Mouse (Mus musculus): Measurements from ENCODE around the gene Ankdd1b. TPM values are rescaled to one million over a fixed set of nuclear protein-coding genes. Genes with fewer than 3 reads are reported as not detected.

Ankdd1b gene
- 0.21 TPM in 1 of 2 replicates, not detected in the other for polyA plus RNA-seq (2016; fragmentation: Nextera tagmentation; extraction: Ambion mirVana)

- 94% methylated on average over 14 of the region's 14 CpGs for WGBS
- no peak for ATAC-seq (ENCODE audit: low FRiP score)
- H3K36me3 ChIP-seq, result no peaks in the 10 kb centered on the region
These were observed at the start of gene Ankdd1b for GRCm38 (mm10) chr13:96470957-96471356. TSS of gene Ankdd1b (minus strand) at chr13:96471198.

GRCm38 (mm10) chr13:96517335-96517734, 46.3 kb upstream of the Ankdd1b start:
- no peaks in the 10 kb centered on the region for H3K4me1 ChIP-seq
- 94% methylated on average over 2 of the region's 2 CpGs for WGBS
- no peaks in the 10 kb centered on the region for H3K27me3 ChIP-seq
- no peak overlapping the region for H3K27ac ChIP-seq
- H3K9me3 ChIP-seq (replicated peaks), result no peaks in the 10 kb centered on the region
- ATAC-seq (ENCODE audit: low FRiP score), result no peak
- no peak overlapping the region for H3K9ac ChIP-seq
- H3K4me2 ChIP-seq (replicated peaks), result no peak overlapping the region
- no peaks in the 10 kb centered on the region for H3K36me3 ChIP-seq
- no peak overlapping the region for H3K4me3 ChIP-seq

More at GRCm38 (mm10) chr13:96470957-96471356, at the start of gene Ankdd1b:
- Histone ChIP-seq H3K4me3 (no peak within 1 kb of the TSS), H3K9me3 (replicated peaks) (no peaks in the 10 kb centered on the region), H3K9ac (no peak within 1 kb of the TSS), H3K4me1 (no peaks in the 10 kb centered on the region), H3K27me3 (no peaks in the 10 kb centered on the region), H3K4me2 (replicated peaks) (no peak within 1 kb of the TSS), H3K27ac (no peak within 1 kb of the TSS)

- H3K27me3 ChIP-seq, result no peaks in the 10 kb centered on the region
- WGBS, result 96% methylated on average over 9 of the region's 9 CpGs
- H3K4me3 ChIP-seq, result no peak overlapping the region
- H3K4me1 ChIP-seq, result no peaks in the 10 kb centered on the region
- H3K9ac ChIP-seq, result no peak overlapping the region
- no peak overlapping the region for H3K4me2 ChIP-seq (replicated peaks)
- no peak overlapping the region for H3K27ac ChIP-seq
- H3K9me3 ChIP-seq (replicated peaks), result no peaks in the 10 kb centered on the region
- no peaks in the 10 kb centered on the region for H3K36me3 ChIP-seq
- no peak for ATAC-seq (ENCODE audit: low FRiP score)
These were observed 45.3 kb upstream of the Ankdd1b start for GRCm38 (mm10) chr13:96516249-96516648.

GRCm38 (mm10) chr13:96514154-96514942, 43.4 kb upstream of the Ankdd1b start:
- Histone ChIP-seq H3K27ac (no peak overlapping the region), H3K4me2 (replicated peaks) (no peak overlapping the region), H3K4me1 (no peaks in the 10 kb centered on the region), H3K36me3 (no peaks in the 10 kb centered on the region), H3K9me3 (replicated peaks) (no peaks in the 10 kb centered on the region), H3K27me3 (no peaks in the 10 kb centered on the region), H3K9ac (no peak overlapping the region), H3K4me3 (no peak overlapping the region)
- ATAC-seq (ENCODE audit: low FRiP score), result no peak
- WGBS, result 93% methylated on average over 5 of the region's 5 CpGs

- Histone ChIP-seq H3K36me3 (no peaks in the 10 kb centered on the region), H3K9ac (no peak overlapping the region), H3K27me3 (no peaks in the 10 kb centered on the region), H3K4me1 (no peaks in the 10 kb centered on the region), H3K27ac (no peak overlapping the region), H3K9me3 (replicated peaks) (no peaks in the 10 kb centered on the region), H3K4me3 (no peak overlapping the region), H3K4me2 (replicated peaks) (no peak overlapping the region)
- WGBS, result 77% methylated on average over 5 of the region's 5 CpGs
- ATAC-seq (ENCODE audit: low FRiP score), result no peak
These were observed 40.9 kb upstream of the Ankdd1b start for GRCm38 (mm10) chr13:96511893-96512292.

GRCm38 (mm10) chr13:96511262-96511661, 40.3 kb upstream of the Ankdd1b start:
- Histone ChIP-seq H3K9ac (no peak overlapping the region), H3K36me3 (no peaks in the 10 kb centered on the region), H3K9me3 (replicated peaks) (no peaks in the 10 kb centered on the region), H3K27me3 (no peaks in the 10 kb centered on the region), H3K4me1 (no peaks in the 10 kb centered on the region), H3K4me3 (no peak overlapping the region), H3K27ac (no peak overlapping the region), H3K4me2 (replicated peaks) (no peak overlapping the region)
- WGBS, result 86% methylated on average over 1 of the region's 1 CpGs
- no peak for ATAC-seq (ENCODE audit: low FRiP score)

- Histone ChIP-seq H3K9ac (no peak overlapping the region), H3K9me3 (replicated peaks) (no peaks in the 10 kb centered on the region), H3K4me2 (replicated peaks) (no peak overlapping the region), H3K4me3 (no peak overlapping the region), H3K36me3 (no peaks in the 10 kb centered on the region), H3K27me3 (no peaks in the 10 kb centered on the region), H3K4me1 (no peaks in the 10 kb centered on the region), H3K27ac (no peak overlapping the region)
- ATAC-seq (ENCODE audit: low FRiP score), result no peak
- WGBS, result 88% methylated on average over 13 of the region's 13 CpGs
These were observed 39.6 kb upstream of the Ankdd1b start for GRCm38 (mm10) chr13:96510635-96511034.

GRCm38 (mm10) chr13:96507541-96507940, 36.5 kb upstream of the Ankdd1b start:
- no peak for ATAC-seq (ENCODE audit: low FRiP score)
- Histone ChIP-seq H3K4me2 (replicated peaks) (no peak overlapping the region), H3K27me3 (no peaks in the 10 kb centered on the region), H3K27ac (no peak overlapping the region), H3K36me3 (no peaks in the 10 kb centered on the region), H3K9ac (no peak overlapping the region), H3K9me3 (replicated peaks) (no peaks in the 10 kb centered on the region), H3K4me3 (no peak overlapping the region), H3K4me1 (no peaks in the 10 kb centered on the region)
- whole genome bisulfite sequencing, result 93% methylated on average over 4 of the region's 4 CpGs

GRCm38 (mm10) chr13:96506313-96506712, 35.3 kb upstream of the Ankdd1b start:
- WGBS, result 89% methylated on average over 6 of the region's 6 CpGs

GRCm38 (mm10) chr13:96505661-96506060, 34.7 kb upstream of the Ankdd1b start:
- Histone ChIP-seq H3K9ac (no peak overlapping the region), H3K27me3 (no peaks in the 10 kb centered on the region), H3K4me2 (replicated peaks) (no peak overlapping the region), H3K4me3 (no peak overlapping the region), H3K9me3 (replicated peaks) (no peaks in the 10 kb centered on the region), H3K4me1 (no peaks in the 10 kb centered on the region), H3K27ac (no peak overlapping the region), H3K36me3 (no peaks in the 10 kb centered on the region)
- 83% methylated on average over 4 of the region's 4 CpGs for WGBS
- no peak for ATAC-seq (ENCODE audit: low FRiP score)

More at GRCm38 (mm10) chr13:96506313-96506712, 35.3 kb upstream of the Ankdd1b start:
- Histone ChIP-seq H3K9me3 (replicated peaks) (no peaks in the 10 kb centered on the region), H3K9ac (no peak overlapping the region), H3K27me3 (no peaks in the 10 kb centered on the region), H3K4me2 (replicated peaks) (no peak overlapping the region), H3K36me3 (no peaks in the 10 kb centered on the region), H3K4me1 (no peaks in the 10 kb centered on the region), H3K27ac (no peak overlapping the region), H3K4me3 (no peak overlapping the region)
- no peak for ATAC-seq (ENCODE audit: low FRiP score)

GRCm38 (mm10) chr13:96499891-96500290, 28.9 kb upstream of the Ankdd1b start:
- Histone ChIP-seq H3K9me3 (replicated peaks) (no peaks in the 10 kb centered on the region), H3K27ac (no peak overlapping the region), H3K36me3 (no peaks in the 10 kb centered on the region), H3K4me2 (replicated peaks) (no peak overlapping the region), H3K9ac (no peak overlapping the region), H3K27me3 (no peaks in the 10 kb centered on the region), H3K4me3 (no peak overlapping the region), H3K4me1 (no peaks in the 10 kb centered on the region)
- WGBS, result 76% methylated on average over 2 of the region's 2 CpGs
- no peak for ATAC-seq (ENCODE audit: low FRiP score)

GRCm38 (mm10) chr13:96496630-96497029, 25.6 kb upstream of the Ankdd1b start:
- Histone ChIP-seq H3K9ac (no peak overlapping the region), H3K9me3 (replicated peaks) (no peaks in the 10 kb centered on the region), H3K36me3 (no peaks in the 10 kb centered on the region), H3K4me1 (no peaks in the 10 kb centered on the region), H3K4me3 (no peak overlapping the region), H3K27me3 (no peaks in the 10 kb centered on the region), H3K27ac (no peak overlapping the region), H3K4me2 (replicated peaks) (no peak overlapping the region)
- no peak for ATAC-seq (ENCODE audit: low FRiP score)
- 93% methylated on average over 8 of the region's 8 CpGs for WGBS

- H3K27me3 ChIP-seq, result no peaks in the 10 kb centered on the region
- no peaks in the 10 kb centered on the region for H3K4me1 ChIP-seq
- 0 out of 2 replicates have a peak, but pooled peaks cover 3% of the 10 kb centered on the region for H3K36me3 ChIP-seq
- WGBS, result 93% methylated on average over 3 of the region's 3 CpGs
- ATAC-seq (ENCODE audit: low FRiP score), result no peak
- no peak within 1 kb of the TSS for H3K27ac ChIP-seq
- no peaks in the 10 kb centered on the region for H3K9me3 ChIP-seq (replicated peaks)
- no peak within 1 kb of the TSS for H3K4me2 ChIP-seq (replicated peaks)
- H3K4me3 ChIP-seq, result no peak within 1 kb of the TSS
- no peak within 1 kb of the TSS for H3K9ac ChIP-seq
These were observed 19.4 kb upstream of the Ankdd1b start, which contains the start of gene Gm17622 for GRCm38 (mm10) chr13:96490433-96490832. TSS of gene Gm17622 (plus strand) at chr13:96490733.
